Mouse (Mus musculus) spleen, postnatal 14 days (tissue): Measurements from ENCODE around the gene Vps36.

Experiments used
- DNase-seq, 2 experiments: peaks; one replicate each; pipeline ENCODE4 v3.0.0; 2021 to 2022; ENCODE audit warnings: low spot score in 2 of 2

The Vps36 gene

GRCm38 (mm10) chr8:22192660-22193431, at the start of gene Vps36:
Gene Vps36 (plus strand): TSS chr8:22192809.
- peak; percentile 80 to 91 for DNase-seq

DNA sequence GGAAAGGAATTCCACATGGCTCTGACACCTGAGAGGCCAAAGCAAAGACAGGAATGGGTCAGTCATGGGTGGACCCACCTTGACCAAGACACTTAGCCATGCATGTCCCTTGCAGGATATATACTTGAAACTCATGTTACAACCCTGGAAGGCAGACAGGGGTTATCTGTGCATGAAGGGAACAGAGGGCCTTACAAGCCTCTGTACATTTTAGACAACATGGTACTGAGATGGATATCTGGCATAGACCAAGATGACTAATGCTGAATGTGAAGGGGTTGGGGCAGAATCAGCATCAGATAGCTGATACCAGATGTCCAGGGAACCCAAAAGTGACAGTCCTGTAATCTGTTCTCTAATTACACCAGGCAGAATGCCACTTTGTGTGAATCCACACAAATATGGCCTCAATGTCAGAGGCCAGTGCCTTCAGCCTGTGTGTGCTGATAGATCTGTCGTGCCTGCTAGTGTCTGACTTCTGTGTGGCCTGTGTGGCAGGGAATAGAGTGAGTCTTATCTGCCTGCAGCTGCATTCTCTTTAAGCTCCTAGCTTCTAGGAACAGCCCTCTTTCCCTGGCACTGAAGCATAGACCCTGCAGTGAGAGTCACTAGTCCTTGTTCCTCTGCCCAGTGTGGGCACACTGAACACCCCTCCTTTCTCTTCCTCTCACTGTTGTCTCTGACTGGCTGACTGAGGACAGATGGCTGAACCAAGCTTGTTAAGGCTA, 48.7 kb upstream of the Vps36 start:
- no peak for DNase-seq

DNA sequence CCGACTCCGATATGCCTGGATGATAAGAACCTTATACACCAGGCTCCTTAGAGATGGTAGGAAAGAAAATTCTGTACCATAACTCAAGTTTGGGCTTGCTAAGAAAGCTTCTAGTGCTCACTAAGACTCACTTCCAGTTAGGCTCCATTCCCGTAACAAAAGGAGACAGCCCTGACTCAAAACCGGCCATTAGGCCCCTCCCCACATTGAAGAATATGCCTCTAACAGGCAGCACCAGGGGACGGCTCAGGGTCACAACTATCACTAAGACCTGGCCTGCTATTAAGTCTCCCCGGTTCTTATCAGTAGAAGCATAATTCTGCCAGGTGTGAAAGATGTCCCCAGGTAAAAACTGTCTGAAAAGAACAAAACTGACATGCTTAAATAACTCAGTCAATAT, 46.8 kb upstream of the Vps36 start:
- DNase-seq = no peak

DNA sequence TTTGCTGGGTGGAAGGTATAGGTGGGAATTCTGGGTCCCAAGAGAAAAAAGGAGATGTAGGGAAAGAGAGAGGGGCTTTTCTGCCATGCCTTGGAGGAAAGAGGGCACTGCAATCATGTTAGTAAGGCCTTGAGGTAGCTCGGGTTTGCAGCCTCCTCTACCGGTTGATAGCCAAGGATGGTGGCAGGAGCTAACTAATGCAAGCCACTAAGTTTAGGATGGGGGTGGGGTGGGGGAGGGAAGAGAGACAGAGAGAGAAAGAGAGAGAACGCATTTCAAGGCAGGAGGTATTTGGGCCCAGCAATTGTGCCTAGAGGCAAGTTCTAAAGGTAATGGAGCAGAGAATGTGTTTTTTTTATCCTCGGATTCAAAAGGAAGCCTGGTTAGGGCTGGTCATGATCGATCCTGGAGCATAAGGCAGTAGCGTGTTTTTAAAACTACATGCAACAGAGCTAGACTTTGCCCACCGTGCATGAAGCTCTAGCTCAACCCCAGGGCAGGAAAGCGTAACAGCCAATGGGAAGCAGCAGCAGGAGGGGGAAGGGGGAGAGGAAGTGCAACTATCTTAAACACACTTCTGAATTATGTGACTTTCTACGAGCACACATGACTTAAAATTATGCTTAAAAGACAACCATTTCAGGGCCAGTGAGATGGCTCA, 44.8 kb upstream of the Vps36 start:
- DNase-seq = no peak

DNA sequence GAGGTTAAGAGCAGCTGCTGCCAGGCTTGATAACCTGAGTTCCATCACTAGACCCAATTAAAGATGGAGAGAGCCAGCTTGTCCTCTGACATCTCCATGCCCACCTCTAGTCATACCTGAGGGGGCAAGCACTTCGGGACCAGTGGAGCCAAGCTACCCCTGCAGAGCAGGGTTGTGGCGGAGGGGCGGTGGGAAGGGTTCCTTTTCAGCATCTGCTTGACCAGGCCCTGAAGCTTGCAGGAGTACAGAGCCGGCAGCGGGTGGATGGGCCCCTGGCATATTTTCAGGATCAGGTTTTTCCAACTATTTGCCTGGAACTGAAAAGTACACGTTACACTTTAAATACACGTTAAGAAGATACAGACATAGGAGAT, 44.3 kb upstream of the Vps36 start:
- no peak for DNase-seq

GRCm38 (mm10) chr8:22149643-22150344, 42.8 kb upstream of the Vps36 start:
- DNase-seq = no peak

GRCm38 (mm10) chr8:22150345-22150663, 42.3 kb upstream of the Vps36 start:
- DNase-seq = no peak

- DNase-seq = no peak
These were observed 30.4 kb upstream of the Vps36 start for GRCm38 (mm10) chr8:22162206-22162605.

DNA sequence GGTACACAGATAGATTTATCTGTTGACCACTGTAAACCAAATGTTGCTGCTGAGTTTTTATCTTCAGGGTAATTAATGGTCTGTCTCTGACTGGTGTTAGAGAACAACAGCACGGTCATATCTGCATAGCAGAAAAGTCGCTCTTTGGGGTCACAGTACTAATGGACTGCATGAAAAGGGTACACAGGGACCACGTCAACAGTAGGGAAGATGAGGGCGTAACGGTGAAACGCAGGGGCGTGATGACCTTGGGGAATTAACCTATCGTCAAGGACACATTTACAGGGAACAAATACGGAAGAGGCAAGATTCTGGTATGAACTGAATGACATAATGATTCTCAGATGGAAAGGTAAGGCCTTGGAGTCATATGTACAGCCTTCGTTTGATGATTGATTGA, 28.2 kb upstream of the Vps36 start:
- no peak for DNase-seq

- DNase-seq = no peak
These were observed 27.1 kb upstream of the Vps36 start for GRCm38 (mm10) chr8:22165251-22166079.

DNA sequence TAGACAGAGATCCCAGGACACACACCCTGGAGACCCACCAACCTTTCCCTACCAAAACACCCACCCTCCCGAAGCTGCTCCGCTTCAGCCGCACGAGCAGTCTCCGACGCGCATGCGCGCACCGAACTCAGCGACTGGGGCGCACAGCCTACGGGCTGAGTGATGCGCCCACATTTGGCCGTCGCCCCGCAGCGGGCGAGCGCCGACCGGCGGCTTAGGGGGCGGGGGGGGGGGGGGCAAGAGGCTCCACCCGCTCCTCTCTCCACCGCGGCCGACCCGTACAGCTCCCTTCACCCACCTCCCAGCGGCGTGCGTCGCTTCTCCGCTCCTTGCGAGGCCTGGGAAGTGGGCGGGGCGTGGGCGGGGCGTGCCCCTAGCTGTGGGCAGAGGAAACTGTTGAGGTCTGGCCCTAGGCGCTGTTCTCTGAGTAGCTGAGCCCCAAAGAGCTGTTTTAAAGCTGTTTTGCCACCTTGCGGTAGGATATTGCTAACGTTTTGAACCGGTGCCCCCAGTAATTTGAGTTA, 26.5 kb upstream of the Vps36 start, which contains the start of gene Nek3:
Gene Nek3 (minus strand): TSS at position 356 of the 524 bp plus-strand sequence.
- DNase-seq = peak; percentile 64 to 75

DNA sequence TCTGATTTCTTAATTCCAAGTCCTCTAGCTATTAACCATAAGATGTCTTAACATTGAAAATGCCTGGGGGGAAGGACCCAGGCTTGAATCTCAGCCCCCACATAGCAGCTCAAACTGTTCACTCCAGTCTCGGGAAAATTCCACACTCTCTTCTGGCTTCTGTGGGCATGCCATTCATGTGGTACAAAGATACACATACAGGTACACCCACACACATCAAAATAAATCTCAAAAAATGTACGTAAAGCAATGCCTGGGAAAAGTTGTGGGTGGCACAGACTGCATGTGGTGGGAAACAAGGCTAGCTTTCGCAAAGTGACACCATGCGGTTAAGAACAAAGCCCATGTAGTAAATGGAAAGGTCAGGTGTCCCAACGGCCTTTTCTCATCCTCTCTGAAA, 23.4 kb upstream of the Vps36 start:
- no peak for DNase-seq

DNA sequence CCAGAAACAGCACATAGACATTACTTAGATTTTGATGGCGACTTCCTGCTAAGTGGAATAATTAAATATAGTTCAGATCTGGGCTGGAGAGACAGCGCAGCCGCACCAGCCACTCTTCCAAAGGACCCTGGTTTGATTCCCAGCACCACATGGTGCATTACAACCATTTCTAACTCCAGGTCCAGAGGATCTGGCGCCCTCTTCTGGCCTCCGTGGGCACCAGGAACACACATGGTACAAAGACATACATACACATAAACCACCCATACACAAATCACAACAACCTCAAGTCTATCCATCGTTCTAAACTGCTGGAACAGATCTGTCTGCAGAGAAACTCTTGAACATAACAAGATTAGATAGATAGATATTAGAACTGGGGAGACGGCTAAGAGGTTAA, 16.6 kb upstream of the Vps36 start:
- DNase-seq = no peak

- peak; percentile 30 for DNase-seq
These were observed 7.7 kb upstream of the Vps36 start for GRCm38 (mm10) chr8:22184884-22185283.

- DNase-seq = peak; percentile 78 to 80
These were observed 6.9 kb upstream of the Vps36 start, which contains the start of gene Ckap2 for GRCm38 (mm10) chr8:22185431-22186397. Gene Ckap2 (minus strand): TSS chr8:22185819.

GRCm38 (mm10) chr8:22193432-22194010, 912 bp downstream of the Vps36 start:
- DNase-seq = no peak

GRCm38 (mm10) chr8:22197914-22198313, 5.3 kb downstream of the Vps36 start:
- DNase-seq = no peak

- no peak for DNase-seq
These were observed 6.9 kb downstream of the Vps36 start for GRCm38 (mm10) chr8:22199481-22199880.

DNA sequence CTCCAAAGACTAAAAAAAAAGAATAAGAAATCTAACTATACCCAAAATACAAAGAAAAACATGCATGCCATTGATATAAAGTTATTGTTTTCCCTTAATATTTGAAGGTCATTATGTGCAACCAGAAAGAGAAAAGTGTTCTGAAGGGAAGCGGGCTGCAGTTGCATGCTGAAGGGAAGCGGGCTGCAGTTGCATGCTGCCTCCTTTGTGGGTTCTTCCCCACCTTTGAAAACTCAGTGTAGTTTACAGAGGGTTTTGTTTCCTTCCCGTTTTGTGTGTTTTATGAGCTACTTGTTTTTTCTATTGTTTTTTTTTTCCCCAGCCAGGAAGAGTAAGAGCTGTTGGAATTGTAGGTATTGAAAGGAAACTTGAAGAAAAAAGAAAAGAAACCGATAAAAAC, 14.9 kb downstream of the Vps36 start:
- DNase-seq = no peak
